Mouse (Mus musculus) heart, embryonic 10.5 days (tissue): ENCODE results near the gene Spink8. TPM values are rescaled to one million over a fixed set of nuclear protein-coding genes. Genes with fewer than 3 reads are reported as not detected.
"Not testable (repeated sequence)": the region's sequence is repeated elsewhere in the genome, so short reads cannot be mapped to it uniquely, and the experiment has no call there.

Experiments used
- DNase-seq: peaks from one replicate; pipeline ENCODE4 v3.0.0-alpha.2; 2017; ENCODE audit warnings: low spot score
- H3K27ac ChIP-seq: fragments of 300-500 bp; sonication (generic); 2 replicates; pipeline ENCODE4 v1.5.1; 2016; ENCODE audit warnings: mild to moderate bottlenecking
- H3K27me3 ChIP-seq: fragments of 300-500 bp; sonication (generic); 2 replicates; pipeline ENCODE4 v1.6.1; 2016; ENCODE audit warnings: mild to moderate bottlenecking; ENCODE audit not compliant: poor library complexity, insufficient read depth, severe bottlenecking
- H3K36me3 ChIP-seq: fragments of 300-500 bp; sonication (generic); 2 replicates; pipeline ENCODE4 v1.6.1; 2016; ENCODE audit warnings: mild to moderate bottlenecking, moderate library complexity
- H3K4me1 ChIP-seq: fragments of 300-500 bp; sonication (generic); 2 replicates; pipeline ENCODE4 v1.6.1; 2016; ENCODE audit warnings: mild to moderate bottlenecking
- H3K4me3 ChIP-seq: fragments of 300-500 bp; sonication (generic); 2 replicates; pipeline ENCODE4 v1.5.1; 2016; ENCODE audit warnings: mild to moderate bottlenecking, moderate library complexity
- H3K9me3 ChIP-seq: fragments of 300-500 bp; sonication (generic); 2 replicates; pipeline ENCODE4 v1.6.1; 2016; ENCODE audit warnings: mild to moderate bottlenecking, moderate library complexity
- WGBS: fragments of 180-500 bp; shearing (Covaris S2); methylation state at CpG from one replicate; pipeline ENCODE4 v1.1.7; 2016; 5-methylcytosine and 5-hydroxymethylcytosine counted together
- polyA plus RNA-seq: library from polyadenylated mRNA; unstranded; fragments of >200 nt; fragmentation: Nextera tagmentation; extraction: Ambion mirVana; gene quantifications from 2 replicates; pipeline ENCODE4 v1.2.1, GENCODE M21; 2016

Gene Spink8
- polyA plus RNA-seq = not detected in 2 replicates

GRCm38 (mm10) chr9:109811980-109812379 lies at the start of gene Spink8:
Gene Spink8, plus strand, starts transcription at chr9:109812280.
- Histone ChIP-seq H3K27ac (no peak within 1 kb of the TSS; the same call in 1 of the 2 replicates), H3K36me3 (no peaks in the 10 kb centered on the region), H3K27me3 (no peaks in the 10 kb centered on the region), H3K4me1 (peaks cover 5% of the 10 kb centered on the region; the same call in 1 of the 2 replicates), H3K9me3 (no peaks in the 10 kb centered on the region), H3K4me3 (no peak within 1 kb of the TSS)
- DNase-seq = no peak
- 56% methylated on average over 1 of the region's 1 CpGs for WGBS

- H3K36me3 ChIP-seq, H3K4me1 ChIP-seq, H3K27ac ChIP-seq, DNase-seq, H3K9me3 ChIP-seq, H3K4me3 ChIP-seq, H3K27me3 ChIP-seq: not testable (repeated sequence)
- WGBS = 74% methylated on average over 1 of the region's 1 CpGs
Measured at GRCm38 (mm10) chr9:109766841-109767240, 45.2 kb upstream of the Spink8 start.

GRCm38 (mm10) chr9:109790570-109790969 lies 21.5 kb upstream of the Spink8 start, which contains the start of gene Fbxw27:
Gene Fbxw27, minus strand, starts transcription at chr9:109790670.
- 76% methylated on average over 4 of the region's 4 CpGs for WGBS
- not testable (repeated sequence) for H3K4me3 ChIP-seq, H3K27me3 ChIP-seq, H3K27ac ChIP-seq, DNase-seq, H3K4me1 ChIP-seq, H3K36me3 ChIP-seq, H3K9me3 ChIP-seq

GRCm38 (mm10) chr9:109795221-109795620 lies 16.9 kb upstream of the Spink8 start:
- Histone ChIP-seq H3K27ac (no peak overlapping the region), H3K4me3 (no peak overlapping the region), H3K27me3 (no peaks in the 10 kb centered on the region), H3K36me3 (no peaks in the 10 kb centered on the region), H3K9me3 (no peaks in the 10 kb centered on the region), H3K4me1 (no peaks in the 10 kb centered on the region)
- DNase-seq = no peak
- 88% methylated on average over 2 of the region's 2 CpGs for WGBS

- Histone ChIP-seq H3K4me1 (no peaks in the 10 kb centered on the region), H3K27me3 (no peaks in the 10 kb centered on the region), H3K36me3 (no peaks in the 10 kb centered on the region), H3K27ac (no peak overlapping the region), H3K9me3 (no peaks in the 10 kb centered on the region), H3K4me3 (no peak overlapping the region)
- 77% methylated on average over 2 of the region's 2 CpGs for WGBS
- no peak for DNase-seq
Measured at GRCm38 (mm10) chr9:109795811-109796210, 16.3 kb upstream of the Spink8 start.

- DNase-seq = no peak
- Histone ChIP-seq H3K4me3 (no peak overlapping the region), H3K4me1 (no peaks in the 10 kb centered on the region), H3K36me3 (no peaks in the 10 kb centered on the region), H3K9me3 (no peaks in the 10 kb centered on the region), H3K27me3 (no peaks in the 10 kb centered on the region), H3K27ac (no peak overlapping the region)
- WGBS = 81% methylated on average over 1 of the region's 1 CpGs
Measured at GRCm38 (mm10) chr9:109798051-109798450, 14.0 kb upstream of the Spink8 start.

GRCm38 (mm10) chr9:109805596-109805995 lies 6.5 kb upstream of the Spink8 start:
- not testable (repeated sequence) for H3K36me3 ChIP-seq, DNase-seq, H3K27ac ChIP-seq, H3K27me3 ChIP-seq, H3K4me1 ChIP-seq, H3K9me3 ChIP-seq, H3K4me3 ChIP-seq
- 76% methylated on average over 2 of the region's 2 CpGs for WGBS

GRCm38 (mm10) chr9:109806260-109806659 lies 5.8 kb upstream of the Spink8 start:
- Histone ChIP-seq H3K4me1 (no peaks in the 10 kb centered on the region), H3K36me3 (no peaks in the 10 kb centered on the region), H3K4me3 (no peak overlapping the region), H3K9me3 (no peaks in the 10 kb centered on the region), H3K27me3 (no peaks in the 10 kb centered on the region), H3K27ac (no peak overlapping the region)
- DNase-seq = no peak
- WGBS = 39% methylated on average over 1 of the region's 1 CpGs

- Histone ChIP-seq H3K36me3 (no peaks in the 10 kb centered on the region), H3K27ac (no peak overlapping the region), H3K9me3 (no peaks in the 10 kb centered on the region), H3K4me1 (no peaks in the 10 kb centered on the region), H3K27me3 (no peaks in the 10 kb centered on the region), H3K4me3 (no peak overlapping the region)
- DNase-seq = no peak
- 73% methylated on average over 2 of the region's 2 CpGs for WGBS
Measured at GRCm38 (mm10) chr9:109806695-109807293, 5.3 kb upstream of the Spink8 start.

GRCm38 (mm10) chr9:109807898-109808297 lies 4.2 kb upstream of the Spink8 start:
- H3K4me3 ChIP-seq = no peak overlapping the region
- 48% methylated on average over 3 of the region's 3 CpGs for WGBS
- no peak overlapping the region for H3K27ac ChIP-seq
- no peaks in the 10 kb centered on the region for H3K36me3 ChIP-seq
- no peak for DNase-seq
- no peaks in the 10 kb centered on the region for H3K9me3 ChIP-seq
- no peaks in the 10 kb centered on the region for H3K27me3 ChIP-seq
- no peaks in the 10 kb centered on the region for H3K4me1 ChIP-seq

GRCm38 (mm10) chr9:109813424-109813823 lies 1.3 kb downstream of the Spink8 start:
- no peaks in the 10 kb centered on the region for H3K9me3 ChIP-seq
- 42% methylated on average over 7 of the region's 7 CpGs for WGBS
- no peaks in the 10 kb centered on the region for H3K27me3 ChIP-seq
- H3K36me3 ChIP-seq = no peaks in the 10 kb centered on the region
- H3K4me1 ChIP-seq = peaks cover 5% of the 10 kb centered on the region; the same call in 1 of the 2 replicates
- H3K27ac ChIP-seq = peak overlapping the region; percentile 30; the same call in 1 of the 2 replicates
- no peak overlapping the region for H3K4me3 ChIP-seq
- DNase-seq = no peak

- no peak for DNase-seq
- no peaks in the 10 kb centered on the region for H3K9me3 ChIP-seq
- H3K36me3 ChIP-seq = no peaks in the 10 kb centered on the region
- WGBS = 34% methylated on average over 6 of the region's 6 CpGs
- no peaks in the 10 kb centered on the region for H3K27me3 ChIP-seq
- peaks cover 5% of the 10 kb centered on the region; the same call in 1 of the 2 replicates for H3K4me1 ChIP-seq
- no peak overlapping the region for H3K27ac ChIP-seq
- H3K4me3 ChIP-seq = no peak overlapping the region
Measured at GRCm38 (mm10) chr9:109816341-109816740, 4.3 kb downstream of the Spink8 start.

- Histone ChIP-seq H3K4me3 (no peak overlapping the region), H3K27ac (no peak overlapping the region), H3K27me3 (no peaks in the 10 kb centered on the region), H3K4me1 (no peaks in the 10 kb centered on the region), H3K9me3 (no peaks in the 10 kb centered on the region), H3K36me3 (peaks cover 11% of the 10 kb centered on the region)
- DNase-seq = no peak
- 41% methylated on average over 4 of the region's 4 CpGs for WGBS
Measured at GRCm38 (mm10) chr9:109825739-109826138, 13.7 kb downstream of the Spink8 start.

GRCm38 (mm10) chr9:109826181-109826580 lies 14.1 kb downstream of the Spink8 start:
- peaks cover 15% of the 10 kb centered on the region for H3K36me3 ChIP-seq
- no peaks in the 10 kb centered on the region for H3K27me3 ChIP-seq
- no peak overlapping the region for H3K27ac ChIP-seq
- 51% methylated on average over 5 of the region's 5 CpGs for WGBS
- H3K4me1 ChIP-seq = no peaks in the 10 kb centered on the region
- no peaks in the 10 kb centered on the region for H3K9me3 ChIP-seq
- no peak overlapping the region for H3K4me3 ChIP-seq
- no peak for DNase-seq
